Mouse (Mus musculus): ENCODE results near the gene Fbln2. TPM values are rescaled to one million over a fixed set of nuclear protein-coding genes. Genes with fewer than 3 reads are reported as not detected.

Gene Fbln2
- polyA plus RNA-seq, 1 experiment from 2014 or later: 8.5 TPM

GRCm38 (mm10) chr6:91198456-91198855, 13.8 kb upstream of the Fbln2 start:
- no peak overlapping the region for H3K4me2 ChIP-seq
- peak; percentile 19; the same call in 1 of the 2 replicates for ATAC-seq
- H3K9me3 ChIP-seq (replicated peaks): no peaks in the 10 kb centered on the region
- no peak overlapping the region for H3K4me3 ChIP-seq
- WGBS: 68% methylated on average over 2 of the region's 2 CpGs
- no peak overlapping the region for H3K9ac ChIP-seq
- H3K27ac ChIP-seq: no peak overlapping the region
- peaks cover 27% of the 10 kb centered on the region for H3K4me1 ChIP-seq
- H3K36me3 ChIP-seq (ENCODE audit: poor library complexity, severe bottlenecking): no peaks in the 10 kb centered on the region
- peaks cover 10% of the 10 kb centered on the region; the same call in 1 of the 2 replicates for H3K27me3 ChIP-seq

GRCm38 (mm10) chr6:91200429-91201188, 11.6 kb upstream of the Fbln2 start:
- ATAC-seq: peak; percentile 84
- Histone ChIP-seq H3K27ac (peak overlapping the region; percentile 70), H3K4me2 (no peak overlapping the region), H3K4me1 (peaks cover 27% of the 10 kb centered on the region), H3K9me3 (replicated peaks) (no peaks in the 10 kb centered on the region), H3K36me3 (ENCODE audit: poor library complexity, severe bottlenecking) (no peaks in the 10 kb centered on the region), H3K27me3 (peaks cover 10% of the 10 kb centered on the region; the same call in 1 of the 2 replicates), H3K4me3 (no peak overlapping the region), H3K9ac (no peak overlapping the region)
- 14% methylated on average over 8 of the region's 8 CpGs for WGBS

- H3K27ac ChIP-seq: no peak overlapping the region
- H3K9ac ChIP-seq: no peak overlapping the region
- ATAC-seq: no peak
- H3K27me3 ChIP-seq: peaks cover 10% of the 10 kb centered on the region; the same call in 1 of the 2 replicates
- H3K4me2 ChIP-seq: no peak overlapping the region
- H3K36me3 ChIP-seq (ENCODE audit: poor library complexity, severe bottlenecking): no peaks in the 10 kb centered on the region
- no peak overlapping the region for H3K4me3 ChIP-seq
- peaks cover 27% of the 10 kb centered on the region for H3K4me1 ChIP-seq
- H3K9me3 ChIP-seq (replicated peaks): no peaks in the 10 kb centered on the region
- 86% methylated on average over 8 of the region's 8 CpGs for WGBS
These were observed 10.3 kb upstream of the Fbln2 start for GRCm38 (mm10) chr6:91201881-91202341.

- no peak overlapping the region for H3K4me2 ChIP-seq
- ATAC-seq: no peak
- H3K27ac ChIP-seq: no peak overlapping the region
- H3K36me3 ChIP-seq (ENCODE audit: poor library complexity, severe bottlenecking): no peaks in the 10 kb centered on the region
- no peaks in the 10 kb centered on the region for H3K9me3 ChIP-seq (replicated peaks)
- H3K9ac ChIP-seq: no peak overlapping the region
- H3K27me3 ChIP-seq: peaks cover 10% of the 10 kb centered on the region; the same call in 1 of the 2 replicates
- H3K4me1 ChIP-seq: peaks cover 27% of the 10 kb centered on the region
- no peak overlapping the region for H3K4me3 ChIP-seq
- 85% methylated on average over 4 of the region's 4 CpGs for WGBS
These were observed 9.7 kb upstream of the Fbln2 start for GRCm38 (mm10) chr6:91202571-91202970.

GRCm38 (mm10) chr6:91205346-91205745, 6.9 kb upstream of the Fbln2 start:
- WGBS: 83% methylated on average over 3 of the region's 3 CpGs
- H3K36me3 ChIP-seq (ENCODE audit: poor library complexity, severe bottlenecking): no peaks in the 10 kb centered on the region
- H3K4me2 ChIP-seq: no peak overlapping the region
- no peak overlapping the region for H3K9ac ChIP-seq
- ATAC-seq: no peak
- H3K27ac ChIP-seq: no peak overlapping the region
- no peak overlapping the region for H3K4me3 ChIP-seq
- H3K9me3 ChIP-seq (replicated peaks): no peaks in the 10 kb centered on the region
- H3K27me3 ChIP-seq: 0 out of 2 replicates have a peak, but pooled peaks cover under 1% of the 10 kb centered on the region
- H3K4me1 ChIP-seq: peaks cover 15% of the 10 kb centered on the region

GRCm38 (mm10) chr6:91205791-91206190, 6.5 kb upstream of the Fbln2 start:
- Histone ChIP-seq H3K4me2 (no peak overlapping the region), H3K9me3 (replicated peaks) (no peaks in the 10 kb centered on the region), H3K36me3 (ENCODE audit: poor library complexity, severe bottlenecking) (no peaks in the 10 kb centered on the region), H3K4me1 (peaks cover 11% of the 10 kb centered on the region), H3K27me3 (peaks cover 5% of the 10 kb centered on the region; the same call in 1 of the 2 replicates), H3K27ac (no peak overlapping the region), H3K9ac (no peak overlapping the region), H3K4me3 (no peak overlapping the region)
- no peak for ATAC-seq
- WGBS: 84% methylated on average over 5 of the region's 5 CpGs

GRCm38 (mm10) chr6:91207491-91207890, 4.8 kb upstream of the Fbln2 start:
- no peak overlapping the region for H3K27ac ChIP-seq
- 72% methylated on average over 3 of the region's 3 CpGs for WGBS
- no peaks in the 10 kb centered on the region for H3K9me3 ChIP-seq (replicated peaks)
- H3K4me3 ChIP-seq: no peak overlapping the region
- H3K4me2 ChIP-seq: no peak overlapping the region
- no peak for ATAC-seq
- H3K36me3 ChIP-seq (ENCODE audit: poor library complexity, severe bottlenecking): no peaks in the 10 kb centered on the region
- H3K4me1 ChIP-seq: peaks cover 2% of the 10 kb centered on the region; the same call in 1 of the 2 replicates
- H3K9ac ChIP-seq: no peak overlapping the region
- H3K27me3 ChIP-seq: peaks cover 13% of the 10 kb centered on the region

- Histone ChIP-seq H3K4me3 (no peak overlapping the region), H3K27ac (peak overlapping the region; percentile 2; the same call in 1 of the 2 replicates), H3K27me3 (peaks cover 21% of the 10 kb centered on the region), H3K4me1 (peaks cover 12% of the 10 kb centered on the region), H3K9ac (no peak overlapping the region), H3K4me2 (no peak overlapping the region), H3K9me3 (replicated peaks) (no peaks in the 10 kb centered on the region), H3K36me3 (ENCODE audit: poor library complexity, severe bottlenecking) (no peaks in the 10 kb centered on the region)
- 8% methylated on average over 2 of the region's 2 CpGs for WGBS
- ATAC-seq: no peak
These were observed 2.5 kb upstream of the Fbln2 start for GRCm38 (mm10) chr6:91209780-91210179.

- H3K9ac ChIP-seq: no peak overlapping the region
- H3K9me3 ChIP-seq (replicated peaks): no peaks in the 10 kb centered on the region
- peaks cover 12% of the 10 kb centered on the region for H3K4me1 ChIP-seq
- H3K4me2 ChIP-seq: no peak overlapping the region
- 89% methylated on average over 3 of the region's 3 CpGs for WGBS
- H3K27ac ChIP-seq: no peak overlapping the region
- H3K4me3 ChIP-seq: no peak overlapping the region
- no peaks in the 10 kb centered on the region for H3K36me3 ChIP-seq (ENCODE audit: poor library complexity, severe bottlenecking)
- H3K27me3 ChIP-seq: peaks cover 21% of the 10 kb centered on the region
- ATAC-seq: no peak
These were observed 1.4 kb upstream of the Fbln2 start for GRCm38 (mm10) chr6:91210852-91211251.

- Histone ChIP-seq H3K4me3 (peak overlapping the region; percentile 37), H3K27ac (no peak overlapping the region), H3K36me3 (ENCODE audit: poor library complexity, severe bottlenecking) (no peaks in the 10 kb centered on the region), H3K9ac (peak overlapping the region; percentile 58), H3K4me1 (peaks cover 12% of the 10 kb centered on the region), H3K9me3 (replicated peaks) (no peaks in the 10 kb centered on the region), H3K4me2 (peak overlapping the region; percentile 66), H3K27me3 (peaks cover 21% of the 10 kb centered on the region)
- under 1% methylated on average over 29 of the region's 29 CpGs for WGBS
- ATAC-seq: peak; percentile 85
These were observed 316 bp downstream of the Fbln2 start for GRCm38 (mm10) chr6:91212571-91212970.

- H3K27ac ChIP-seq: no peak overlapping the region
- peaks cover 21% of the 10 kb centered on the region for H3K27me3 ChIP-seq
- H3K36me3 ChIP-seq (ENCODE audit: poor library complexity, severe bottlenecking): no peaks in the 10 kb centered on the region
- H3K4me1 ChIP-seq: peaks cover 17% of the 10 kb centered on the region
- H3K9me3 ChIP-seq (replicated peaks): no peaks in the 10 kb centered on the region
- no peak for ATAC-seq
- H3K4me3 ChIP-seq: peak overlapping the region; percentile 37
- H3K4me2 ChIP-seq: peak overlapping the region; percentile 66
- H3K9ac ChIP-seq: no peak overlapping the region; the same call in 1 of the 2 replicates
- WGBS: 60% methylated on average over 21 of the region's 21 CpGs
These were observed 1.3 kb downstream of the Fbln2 start for GRCm38 (mm10) chr6:91213287-91214218.

GRCm38 (mm10) chr6:91215454-91215853, 3.2 kb downstream of the Fbln2 start:
- H3K4me2 ChIP-seq: no peak overlapping the region
- H3K4me1 ChIP-seq: peaks cover 20% of the 10 kb centered on the region
- H3K4me3 ChIP-seq: no peak overlapping the region
- H3K27me3 ChIP-seq: peaks cover 20% of the 10 kb centered on the region
- no peaks in the 10 kb centered on the region for H3K36me3 ChIP-seq (ENCODE audit: poor library complexity, severe bottlenecking)
- ATAC-seq: no peak
- H3K27ac ChIP-seq: no peak overlapping the region
- no peak overlapping the region for H3K9ac ChIP-seq
- WGBS: 70% methylated on average over 1 of the region's 1 CpGs
- H3K9me3 ChIP-seq (replicated peaks): no peaks in the 10 kb centered on the region
